Mouse (Mus musculus) ES-Bruce4 (cell line): ENCODE data around the gene Ngp. TPM values are rescaled to one million over a fixed set of nuclear protein-coding genes. Genes with fewer than 3 reads are reported as not detected.
"Not testable (repeated sequence)": the region's sequence is repeated elsewhere in the genome, so short reads cannot be mapped to it uniquely, and the experiment has no call there.

ENCODE experiments used
- H3K27ac ChIP-seq: 2 replicates; pipeline ENCODE4 v1.5.1; 2012; ENCODE audit warnings: low read length, inconsistent platforms; ENCODE audit not compliant: insufficient read depth
- H3K27me3 ChIP-seq: 2 replicates; pipeline ENCODE4 v1.6.1; 2012; ENCODE audit warnings: mild to moderate bottlenecking, low read length, inconsistent platforms; ENCODE audit not compliant: control insufficient read depth, poor library complexity, insufficient read depth, severe bottlenecking
- H3K36me3 ChIP-seq: 2 replicates; pipeline ENCODE4 v1.6.1; 2012; ENCODE audit warnings: inconsistent platforms, mild to moderate bottlenecking, low read length, moderate library complexity; ENCODE audit not compliant: control insufficient read depth, poor library complexity, insufficient read depth, severe bottlenecking
- H3K4me1 ChIP-seq: one replicate; pipeline ENCODE4 v1.8.1; 2011; ENCODE audit warnings: low read length; ENCODE audit not compliant: control insufficient read depth, insufficient read depth
- H3K4me3 ChIP-seq: 2 replicates; pipeline ENCODE4 v1.5.1; 2011; ENCODE audit warnings: low read depth, mild to moderate bottlenecking, low read length
- H3K9ac ChIP-seq: 2 replicates; pipeline ENCODE4 v1.6.1; 2012; ENCODE audit warnings: low read depth, mild to moderate bottlenecking, inconsistent platforms; ENCODE audit not compliant: poor library complexity, severe bottlenecking
- H3K9me3 ChIP-seq: replicated peaks from 2 replicates; pipeline ENCODE4 v1.6.1; 2012; ENCODE audit warnings: mild to moderate bottlenecking, low read length, inconsistent platforms; ENCODE audit not compliant: control insufficient read depth, poor library complexity, insufficient read depth, severe bottlenecking
- CTCF ChIP-seq: IDR thresholded peaks from one replicate; pipeline ENCODE4 v1.8.1; 2011; ENCODE audit warnings: low read depth, low read length
- EP300 ChIP-seq: IDR thresholded peaks from 2 replicates; pipeline ENCODE4 v1.6.1; 2011; ENCODE audit warnings: low read depth, low read length; ENCODE audit not compliant: insufficient read depth
- POLR2A ChIP-seq: IDR thresholded peaks from one replicate; pipeline ENCODE4 v1.8.1; 2011; ENCODE audit warnings: low read length; ENCODE audit not compliant: insufficient read depth
- polyA plus RNA-seq: library from polyadenylated mRNA; stranded (reverse); fragments of >200 nt; gene quantifications from 2 replicates; pipeline ENCODE4 v1.2.4, GENCODE M21; 2011; ENCODE audit warnings: low read depth; ENCODE audit not compliant: missing spikeins, insufficient read depth, insufficient read length

Gene Ngp
- polyA plus RNA-seq, 1 experiment: not detected

DNA sequence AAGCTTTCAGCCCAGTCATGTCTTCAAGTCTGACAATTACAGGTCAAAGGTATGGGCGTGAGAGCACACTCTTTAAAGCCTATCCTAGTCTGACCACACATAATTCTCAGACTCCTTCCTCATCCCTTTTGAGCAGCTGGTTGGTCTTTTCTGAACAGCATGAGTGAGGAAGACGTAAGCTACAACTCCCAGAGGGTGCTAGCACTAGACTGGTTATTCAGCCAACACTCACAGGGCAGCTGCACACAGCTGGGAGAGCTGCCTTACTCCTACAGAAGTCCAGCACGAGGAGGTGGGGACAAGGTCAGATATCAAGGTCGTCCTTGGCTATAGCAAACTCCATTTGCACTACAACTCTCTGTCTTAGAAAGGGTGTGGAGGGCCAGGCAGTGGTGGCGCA lies 18.9 kb upstream of the Ngp start:
- H3K9ac ChIP-seq: no peak overlapping the region
- H3K9me3 ChIP-seq: no peaks in the 10 kb centered on the region
- TF ChIP-seq POLR2A: no peak
- TF ChIP-seq EP300: no peak
- no peak for TF ChIP-seq CTCF
- H3K4me1 ChIP-seq: no peaks in the 10 kb centered on the region
- H3K4me3 ChIP-seq: no peak overlapping the region
- H3K27ac ChIP-seq: no peak overlapping the region
- H3K36me3 ChIP-seq: no peaks in the 10 kb centered on the region
- H3K27me3 ChIP-seq: no peaks in the 10 kb centered on the region

- no peaks in the 10 kb centered on the region for H3K36me3 ChIP-seq
- H3K9me3 ChIP-seq: no peaks in the 10 kb centered on the region
- no peaks in the 10 kb centered on the region for H3K27me3 ChIP-seq
- no peak overlapping the region for H3K27ac ChIP-seq
- TF ChIP-seq POLR2A: no peak
- TF ChIP-seq CTCF: no peak
- TF ChIP-seq EP300: no peak
- H3K4me1 ChIP-seq: peaks cover 2% of the 10 kb centered on the region
- H3K4me3 ChIP-seq: no peak overlapping the region
- H3K9ac ChIP-seq: no peak overlapping the region
Measured at GRCm38 (mm10) chr9:110402731-110403130, 16.8 kb upstream of the Ngp start.

- not testable (repeated sequence) for H3K27ac ChIP-seq, H3K27me3 ChIP-seq, H3K4me1 ChIP-seq, H3K36me3 ChIP-seq, H3K9ac ChIP-seq, H3K9me3 ChIP-seq, H3K4me3 ChIP-seq
Measured at GRCm38 (mm10) chr9:110403240-110403639, 16.3 kb upstream of the Ngp start.

DNA sequence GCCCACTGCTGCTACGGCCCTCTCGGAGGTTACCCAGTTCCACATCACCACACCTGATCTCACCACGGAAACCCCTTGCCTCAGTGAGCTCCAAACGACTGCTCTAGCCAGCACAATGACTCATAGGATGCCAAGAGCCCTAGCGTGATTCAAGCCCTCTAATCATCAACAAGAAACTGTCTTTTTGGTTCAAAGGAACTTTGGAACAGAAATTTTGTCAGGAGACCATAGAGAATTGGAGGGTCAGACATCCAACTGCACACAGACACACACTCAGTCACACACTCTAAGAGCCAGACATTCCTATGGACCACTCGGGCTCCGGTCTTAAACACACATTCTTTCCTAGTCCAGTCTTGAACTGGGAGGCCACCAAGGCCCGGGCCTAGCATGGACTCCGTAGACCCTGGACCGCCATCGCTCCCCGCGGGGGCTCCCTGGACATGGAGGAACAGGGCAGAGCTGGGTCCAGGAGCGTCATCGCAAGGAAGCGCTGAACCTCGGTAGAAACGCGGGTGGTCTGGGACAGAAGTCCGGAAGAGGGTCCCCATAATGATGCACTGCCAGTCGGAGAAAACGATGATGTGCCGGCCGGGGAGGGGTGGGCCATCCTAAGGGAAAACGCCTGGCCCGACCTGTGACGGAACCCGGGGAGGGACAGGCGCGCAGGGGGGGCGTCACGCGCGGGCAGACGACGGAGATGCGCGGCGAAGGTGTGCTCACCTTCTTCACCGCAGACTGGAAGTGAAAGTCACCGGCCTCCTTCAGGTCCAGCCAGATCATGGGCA lies 12.0 kb upstream of the Ngp start:
- Histone ChIP-seq H3K4me1 (peaks cover 2% of the 10 kb centered on the region), H3K9ac (peak overlapping the region; percentile 78), H3K27me3 (no peaks in the 10 kb centered on the region), H3K36me3 (no peaks in the 10 kb centered on the region), H3K4me3 (peak overlapping the region; percentile 77), H3K9me3 (no peaks in the 10 kb centered on the region), H3K27ac (no peak overlapping the region)
- TF ChIP-seq CTCF (no peak), POLR2A (no peak), EP300 (no peak)

- H3K4me3 ChIP-seq: peak within 1 kb of the TSS; percentile 94
- H3K27me3 ChIP-seq: no peaks in the 10 kb centered on the region
- peak within 1 kb of the TSS; percentile 51 for H3K27ac ChIP-seq
- TF ChIP-seq CTCF (no peak), POLR2A (peak; percentile 32), EP300 (peak; percentile 49; the same call in 1 of the 2 replicates)
- H3K36me3 ChIP-seq: no peaks in the 10 kb centered on the region
- H3K9ac ChIP-seq: peak within 1 kb of the TSS; percentile 92
- H3K9me3 ChIP-seq: no peaks in the 10 kb centered on the region
- H3K4me1 ChIP-seq: peaks cover 2% of the 10 kb centered on the region
Measured at GRCm38 (mm10) chr9:110408099-110408773, 11.3 kb upstream of the Ngp start, which contains the start of gene Ptpn23. Gene Ptpn23, minus strand, starts transcription at chr9:110408213.

GRCm38 (mm10) chr9:110410908-110411887 lies 8.3 kb upstream of the Ngp start:
- Histone ChIP-seq H3K9me3 (no peaks in the 10 kb centered on the region), H3K27me3 (no peaks in the 10 kb centered on the region), H3K4me3 (no peak overlapping the region), H3K27ac (no peak overlapping the region), H3K36me3 (no peaks in the 10 kb centered on the region), H3K9ac (no peak overlapping the region), H3K4me1 (peaks cover 2% of the 10 kb centered on the region)
- peak; percentile 90 for TF ChIP-seq CTCF
- no peak for TF ChIP-seq EP300
- TF ChIP-seq POLR2A: no peak
